Mouse (Mus musculus) common myeloid progenitor, adult 5-6 weeks (primary cell): Measurements from ENCODE around the gene Brk1. TPM values are rescaled to one million over a fixed set of nuclear protein-coding genes. Genes with fewer than 3 reads are reported as not detected.

Experiments used
- ATAC-seq: replicated peaks from 2 replicates; pipeline ENCODE4 v1.8.0; 2016; ENCODE audit warnings: low read depth, mild to moderate bottlenecking, moderate TSS enrichment, inconsistent platforms; ENCODE audit not compliant: poor library complexity, severe bottlenecking
- total RNA-seq: library from RNA; stranded (forward); fragments of 200-1000, 187-1606 nt; gene quantifications from 2 replicates; pipeline ENCODE4 v1.2.3, GENCODE M21; 2017

Brk1 gene
- total RNA-seq, 1 experiment from 2014 or later, result 131 TPM

GRCm38 (mm10) chr6:113658226-113658625 is 53.7 kb downstream of the Brk1 start:
- ATAC-seq, result 0 out of 2 replicates have a peak, but pooled peaks have one; percentile 7

- ATAC-seq, result no peak
Observed at GRCm38 (mm10) chr6:113659648-113660491, 55.3 kb downstream of the Brk1 start.

- ATAC-seq, result peak; percentile 46
Observed at GRCm38 (mm10) chr6:113660492-113661352, 56.1 kb downstream of the Brk1 start.

GRCm38 (mm10) chr6:113661353-113662241 is 57.0 kb downstream of the Brk1 start:
- ATAC-seq, result peak; percentile 24; the same call in 1 of the 2 replicates

- peak; percentile 51; the same call in 1 of the 2 replicates for ATAC-seq
Observed at GRCm38 (mm10) chr6:113662964-113663700, 58.6 kb downstream of the Brk1 start.

- ATAC-seq, result no peak
Observed at GRCm38 (mm10) chr6:113664305-113664704, 59.7 kb downstream of the Brk1 start.

Other genes with a start within 250 kb of the Brk1 start
- gene Tada3, start 226.9 kb upstream of the Brk1 start, total RNA-seq, result 20.7 and 33.1 TPM in 2 replicates
- gene Arpc4, start 226.7 kb upstream of the Brk1 start, total RNA-seq, result 175 and 193 TPM in 2 replicates
- 0.78 and 1.4 TPM in 2 replicates for gene Ttll3, start 215.5 kb upstream of the Brk1 start, total RNA-seq
- gene Rpusd3, start 185.4 kb upstream of the Brk1 start, total RNA-seq, result 5.5 and 9.0 TPM in 2 replicates
- gene Cidec, start 169.0 kb upstream of the Brk1 start, total RNA-seq, result not detected in 2 replicates
- 28.6 and 32.7 TPM in 2 replicates for gene Jagn1, start 162.2 kb upstream of the Brk1 start, total RNA-seq
- gene Il17re, start 146.3 kb upstream of the Brk1 start, total RNA-seq, result 1.6 and 2.6 TPM in 2 replicates
- 0.09 and 0.44 TPM in 2 replicates for gene Il17rc, start 133.3 kb upstream of the Brk1 start, total RNA-seq
- 4.1 and 9.4 TPM in 2 replicates for gene Creld1, start 121.5 kb upstream of the Brk1 start, total RNA-seq
- gene Prrt3, start 102.8 kb upstream of the Brk1 start, total RNA-seq, result not detected in 2 replicates
- gene Emc3, start 73.1 kb upstream of the Brk1 start, total RNA-seq, result 31.3 and 40.9 TPM in 2 replicates
- 21.1 and 31.8 TPM in 2 replicates for gene Fancd2, start 73.1 kb upstream of the Brk1 start, total RNA-seq
- gene Fancd2os, start 4.1 kb upstream of the Brk1 start, total RNA-seq, result 1.7 TPM in 1 of 2 replicates, not detected in the other
- 10.6 and 15.9 TPM in 2 replicates for gene Vhl, start 19.2 kb downstream of the Brk1 start, total RNA-seq
- 10.8 and 21.1 TPM in 2 replicates for gene Irak2, start 33.7 kb downstream of the Brk1 start, total RNA-seq
- gene Tatdn2, start 92.3 kb downstream of the Brk1 start, total RNA-seq, result 102 and 108 TPM in 2 replicates
- gene Ghrl, start 115.1 kb downstream of the Brk1 start, total RNA-seq, result not detected in 2 replicates
- gene Sec13, start 136.0 kb downstream of the Brk1 start, total RNA-seq, result 82.1 and 90.0 TPM in 2 replicates